Mouse (Mus musculus): ENCODE results near the gene Actl6a. TPM values are rescaled to one million over a fixed set of nuclear protein-coding genes. Genes with fewer than 3 reads are reported as not detected.
"Not testable (repeated sequence)": the region's sequence is repeated elsewhere in the genome, so short reads cannot be mapped to it uniquely, and the experiment has no call there.

Gene Actl6a
- polyA plus RNA-seq, 1 experiment from 2014 or later = 98.4 TPM

DNA sequence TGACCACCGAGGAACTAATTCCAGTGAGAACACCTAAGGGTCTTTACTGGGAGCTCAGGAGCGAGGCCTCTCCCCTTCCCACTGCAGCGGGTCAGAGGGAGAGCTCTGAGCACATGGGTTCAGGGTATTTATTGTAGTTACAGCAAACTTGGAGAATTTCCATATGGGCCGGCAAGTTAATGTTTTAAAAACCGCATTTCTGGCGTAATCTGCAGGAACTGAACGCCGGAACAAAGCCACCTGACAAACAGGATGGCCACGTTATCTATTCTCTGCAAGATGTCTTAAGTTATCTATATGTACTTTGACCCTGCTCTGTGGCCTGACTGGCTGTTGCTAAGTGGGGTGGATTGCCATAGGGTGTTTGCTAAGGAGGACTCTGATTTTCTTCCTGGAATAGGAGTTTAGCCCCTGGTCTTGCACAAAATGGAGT, 16.5 kb upstream of the Actl6a start:
- H3K27me3 ChIP-seq (ENCODE audit: control insufficient read depth, insufficient read depth, low read length) = no peaks in the 10 kb centered on the region
- H3K4me1 ChIP-seq (ENCODE audit: control insufficient read depth, insufficient read depth, low read length) = no peaks in the 10 kb centered on the region
- H3K27ac ChIP-seq (replicated peaks; ENCODE audit: low read depth, low read length) = no peak overlapping the region
- 90% methylated on average over 9 of the region's 9 CpGs for WGBS
- no peaks in the 10 kb centered on the region for H3K36me3 ChIP-seq (ENCODE audit: control insufficient read depth, insufficient read depth, low read length)
- DNase-seq (no peak), ATAC-seq (ENCODE audit: low FRiP score, low TSS enrichment) (no peak)
- no peak overlapping the region for H3K9ac ChIP-seq (replicated peaks; ENCODE audit: low read length)
- H3K9me3 ChIP-seq (ENCODE audit: control insufficient read depth, low read length) = no peaks in the 10 kb centered on the region
- no peak overlapping the region for H3K4me2 ChIP-seq (ENCODE audit: low read length)
- H3K4me3 ChIP-seq (replicated peaks; ENCODE audit: low read depth, low read length) = no peak overlapping the region

DNA sequence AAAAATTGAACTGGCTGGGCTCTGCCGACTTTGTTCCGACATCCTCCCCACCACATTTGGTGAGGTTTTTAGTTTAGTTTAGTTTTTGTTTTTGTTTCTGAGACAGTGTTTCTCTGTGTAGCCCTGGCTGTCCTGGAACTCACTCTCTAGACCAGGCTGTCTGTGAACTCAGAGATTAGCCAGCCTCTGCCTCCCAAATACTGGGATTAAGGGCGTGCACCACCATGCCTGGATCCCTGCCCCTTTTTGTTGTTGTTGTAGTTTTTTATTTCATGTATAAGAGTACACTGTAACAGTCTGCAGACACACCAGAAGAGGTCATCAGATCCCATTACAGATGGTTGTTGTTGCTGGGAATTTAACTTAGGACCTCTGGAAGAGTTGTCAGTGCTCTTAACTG, 16.1 kb upstream of the Actl6a start:
- Histone ChIP-seq H3K9ac (replicated peaks; ENCODE audit: low read length) (no peak overlapping the region), H3K4me1 (ENCODE audit: control insufficient read depth, insufficient read depth, low read length) (no peaks in the 10 kb centered on the region), H3K36me3 (ENCODE audit: control insufficient read depth, insufficient read depth, low read length) (no peaks in the 10 kb centered on the region), H3K27ac (replicated peaks; ENCODE audit: low read depth, low read length) (no peak overlapping the region), H3K27me3 (ENCODE audit: control insufficient read depth, insufficient read depth, low read length) (no peaks in the 10 kb centered on the region), H3K9me3 (ENCODE audit: control insufficient read depth, low read length) (no peaks in the 10 kb centered on the region), H3K4me2 (ENCODE audit: low read length) (no peak overlapping the region), H3K4me3 (replicated peaks; ENCODE audit: low read depth, low read length) (no peak overlapping the region)
- WGBS = 86% methylated on average over 3 of the region's 3 CpGs
- DNase-seq = no peak
- no peak for ATAC-seq (ENCODE audit: low FRiP score, low TSS enrichment)

DNA sequence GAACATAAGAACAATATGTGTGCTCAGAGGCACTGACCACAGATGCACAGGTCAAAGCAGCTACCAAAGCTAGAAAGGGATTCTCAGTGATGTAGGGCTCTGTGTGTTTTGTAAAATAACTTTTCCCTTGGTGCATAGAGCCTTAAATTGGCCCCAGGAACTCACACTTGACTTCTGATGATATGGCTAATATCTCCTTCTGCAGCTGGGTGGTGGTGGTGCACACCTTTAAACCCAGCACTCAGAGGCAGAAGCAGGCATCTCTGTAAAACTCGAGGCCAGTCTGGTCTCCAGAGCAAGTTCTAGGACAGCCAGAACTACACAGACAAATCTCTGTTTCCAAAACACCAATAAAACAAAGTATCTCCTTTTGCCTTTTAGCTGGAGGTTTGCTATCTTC, 15.2 kb upstream of the Actl6a start:
- H3K4me3 ChIP-seq (replicated peaks; ENCODE audit: low read depth, low read length) = no peak overlapping the region
- WGBS = 39% methylated on average over 1 of the region's 1 CpGs
- ATAC-seq (ENCODE audit: low FRiP score, low TSS enrichment) (no peak), DNase-seq (no peak)
- no peaks in the 10 kb centered on the region for H3K9me3 ChIP-seq (ENCODE audit: control insufficient read depth, low read length)
- no peak overlapping the region for H3K27ac ChIP-seq (replicated peaks; ENCODE audit: low read depth, low read length)
- no peaks in the 10 kb centered on the region for H3K27me3 ChIP-seq (ENCODE audit: control insufficient read depth, insufficient read depth, low read length)
- H3K9ac ChIP-seq (replicated peaks; ENCODE audit: low read length) = no peak overlapping the region
- no peaks in the 10 kb centered on the region for H3K36me3 ChIP-seq (ENCODE audit: control insufficient read depth, insufficient read depth, low read length)
- no peaks in the 10 kb centered on the region for H3K4me1 ChIP-seq (ENCODE audit: control insufficient read depth, insufficient read depth, low read length)
- H3K4me2 ChIP-seq (ENCODE audit: low read length) = no peak overlapping the region

DNA sequence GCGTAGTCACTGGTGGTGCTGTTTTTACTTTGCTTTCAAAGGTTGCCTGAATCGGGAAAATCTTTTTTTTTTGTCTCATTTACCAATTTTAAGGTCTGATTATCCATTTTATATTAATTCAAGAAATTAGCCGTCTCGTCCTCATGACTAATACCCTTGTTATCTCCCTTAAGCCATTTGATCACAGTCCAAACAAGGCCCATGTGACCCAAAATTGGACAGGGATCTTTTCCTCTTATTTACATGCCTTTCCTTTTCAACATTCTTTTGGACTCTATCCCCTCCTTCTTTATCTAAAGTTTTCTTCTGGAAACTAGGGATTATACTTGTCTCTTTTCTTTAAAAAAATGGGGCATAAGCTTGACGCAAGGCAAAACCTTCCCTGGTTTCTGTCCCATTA, 14.3 kb upstream of the Actl6a start:
- H3K27me3 ChIP-seq (ENCODE audit: control insufficient read depth, insufficient read depth, low read length) = no peaks in the 10 kb centered on the region
- H3K4me2 ChIP-seq (ENCODE audit: low read length) = no peak overlapping the region
- H3K36me3 ChIP-seq (ENCODE audit: control insufficient read depth, insufficient read depth, low read length) = no peaks in the 10 kb centered on the region
- no peak overlapping the region for H3K4me3 ChIP-seq (replicated peaks; ENCODE audit: low read depth, low read length)
- 82% methylated on average over 5 of the region's 5 CpGs for WGBS
- H3K4me1 ChIP-seq (ENCODE audit: control insufficient read depth, insufficient read depth, low read length) = no peaks in the 10 kb centered on the region
- no peaks in the 10 kb centered on the region for H3K9me3 ChIP-seq (ENCODE audit: control insufficient read depth, low read length)
- ATAC-seq (ENCODE audit: low FRiP score, low TSS enrichment) = no peak
- H3K27ac ChIP-seq (replicated peaks; ENCODE audit: low read depth, low read length) = no peak overlapping the region
- DNase-seq = no peak
- H3K9ac ChIP-seq (replicated peaks; ENCODE audit: low read length) = no peak overlapping the region

DNA sequence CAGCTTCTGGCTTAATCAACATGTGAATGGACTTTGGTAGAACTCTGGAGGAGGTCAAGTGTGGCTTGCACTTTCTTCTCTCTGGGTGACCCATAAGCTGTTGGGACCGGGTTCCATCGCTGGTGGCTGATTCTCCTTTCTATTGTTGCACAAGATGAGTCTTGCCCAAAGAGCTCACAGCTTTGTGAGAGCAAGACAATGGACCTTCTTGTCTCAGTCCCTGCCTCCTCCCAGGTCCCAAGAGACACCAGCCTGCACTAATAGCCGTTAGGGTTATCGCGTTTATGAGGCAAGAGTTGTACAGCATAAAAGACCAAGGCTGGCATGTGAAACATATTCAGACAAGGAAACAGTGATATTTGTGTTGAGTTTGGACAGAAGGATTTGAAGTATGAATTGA, 11.9 kb upstream of the Actl6a start:
- Histone ChIP-seq H3K36me3 (ENCODE audit: control insufficient read depth, insufficient read depth, low read length) (no peaks in the 10 kb centered on the region), H3K4me1 (ENCODE audit: control insufficient read depth, insufficient read depth, low read length) (no peaks in the 10 kb centered on the region), H3K4me2 (ENCODE audit: low read length) (no peak overlapping the region), H3K4me3 (replicated peaks; ENCODE audit: low read depth, low read length) (no peak overlapping the region), H3K9ac (replicated peaks; ENCODE audit: low read length) (no peak overlapping the region), H3K9me3 (ENCODE audit: control insufficient read depth, low read length) (no peaks in the 10 kb centered on the region), H3K27me3 (ENCODE audit: control insufficient read depth, insufficient read depth, low read length) (no peaks in the 10 kb centered on the region), H3K27ac (replicated peaks; ENCODE audit: low read depth, low read length) (no peak overlapping the region)
- 47% methylated on average over 5 of the region's 5 CpGs for WGBS
- no peak for DNase-seq
- ATAC-seq (ENCODE audit: low FRiP score, low TSS enrichment) = no peak

DNA sequence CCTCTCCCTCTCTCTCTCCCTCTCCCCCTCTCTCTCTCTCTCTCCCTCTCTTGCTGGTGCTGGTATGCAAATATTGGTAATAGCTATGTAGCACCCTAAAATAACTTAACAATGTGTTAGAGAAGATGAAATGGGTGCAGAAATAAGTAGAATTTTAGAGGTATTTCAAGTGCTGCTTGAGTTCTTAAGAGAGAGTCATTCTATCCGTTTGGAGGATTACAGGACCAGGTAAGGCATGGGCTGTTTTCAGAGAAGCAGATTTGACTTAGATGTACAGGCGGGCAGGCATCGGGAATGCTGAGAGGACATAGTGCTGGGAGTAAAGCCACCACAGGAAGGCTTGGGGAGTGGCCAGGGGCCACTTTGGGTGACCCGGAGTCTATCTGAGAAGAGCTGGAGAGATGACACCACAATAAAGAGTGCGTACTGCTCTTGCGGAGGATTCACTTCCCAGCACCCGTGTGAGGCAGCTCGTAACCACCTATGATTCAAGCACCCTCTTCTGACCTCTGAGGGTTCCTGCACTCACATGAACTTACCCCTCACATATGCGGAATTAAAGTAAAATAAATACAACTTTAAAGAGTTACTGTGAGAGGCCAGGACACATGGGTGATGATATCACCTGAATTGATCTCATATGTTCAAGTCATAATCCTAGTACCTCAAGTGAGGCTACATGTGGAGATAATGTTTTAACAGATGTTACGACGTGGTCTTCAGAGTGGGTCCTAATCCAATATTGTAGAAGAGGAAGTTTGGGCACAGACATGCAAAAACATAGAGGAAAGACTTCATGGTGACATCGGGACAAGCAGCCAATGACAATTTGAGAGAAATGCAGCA, 11.1 kb upstream of the Actl6a start:
- Histone ChIP-seq H3K4me2 (ENCODE audit: low read length) (no peak overlapping the region), H3K9me3 (ENCODE audit: control insufficient read depth, low read length) (no peaks in the 10 kb centered on the region), H3K27ac (replicated peaks; ENCODE audit: low read depth, low read length) (no peak overlapping the region), H3K9ac (replicated peaks; ENCODE audit: low read length) (no peak overlapping the region), H3K4me3 (replicated peaks; ENCODE audit: low read depth, low read length) (no peak overlapping the region), H3K27me3 (ENCODE audit: control insufficient read depth, insufficient read depth, low read length) (no peaks in the 10 kb centered on the region), H3K4me1 (ENCODE audit: control insufficient read depth, insufficient read depth, low read length) (no peaks in the 10 kb centered on the region), H3K36me3 (ENCODE audit: control insufficient read depth, insufficient read depth, low read length) (no peaks in the 10 kb centered on the region)
- 82% methylated on average over 12 of the region's 12 CpGs for WGBS
- ATAC-seq (ENCODE audit: low FRiP score, low TSS enrichment) (no peak), DNase-seq (no peak)

DNA sequence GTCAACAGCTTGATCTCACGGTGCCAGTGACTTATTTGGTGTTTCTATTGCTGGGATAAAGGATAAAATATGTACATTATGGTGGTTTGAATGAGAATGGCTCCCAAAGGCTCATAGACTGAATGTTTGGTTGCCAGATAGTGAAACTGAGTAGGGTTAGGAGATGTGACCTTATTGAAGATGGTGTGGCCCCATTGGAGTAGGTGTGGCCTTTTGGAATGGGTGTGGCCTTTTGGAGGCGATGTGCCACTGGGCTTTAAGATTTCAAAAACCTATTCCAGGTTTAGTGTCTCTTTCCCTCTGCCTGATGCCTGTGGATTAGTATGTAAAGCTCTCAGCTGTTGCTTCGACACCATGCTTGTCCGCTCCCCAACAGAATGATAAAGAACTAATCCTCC, 10.5 kb upstream of the Actl6a start:
- Histone ChIP-seq H3K4me2 (ENCODE audit: low read length) (no peak overlapping the region), H3K27me3 (ENCODE audit: control insufficient read depth, insufficient read depth, low read length) (no peaks in the 10 kb centered on the region)
- WGBS = 83% methylated on average over 4 of the region's 4 CpGs

DNA sequence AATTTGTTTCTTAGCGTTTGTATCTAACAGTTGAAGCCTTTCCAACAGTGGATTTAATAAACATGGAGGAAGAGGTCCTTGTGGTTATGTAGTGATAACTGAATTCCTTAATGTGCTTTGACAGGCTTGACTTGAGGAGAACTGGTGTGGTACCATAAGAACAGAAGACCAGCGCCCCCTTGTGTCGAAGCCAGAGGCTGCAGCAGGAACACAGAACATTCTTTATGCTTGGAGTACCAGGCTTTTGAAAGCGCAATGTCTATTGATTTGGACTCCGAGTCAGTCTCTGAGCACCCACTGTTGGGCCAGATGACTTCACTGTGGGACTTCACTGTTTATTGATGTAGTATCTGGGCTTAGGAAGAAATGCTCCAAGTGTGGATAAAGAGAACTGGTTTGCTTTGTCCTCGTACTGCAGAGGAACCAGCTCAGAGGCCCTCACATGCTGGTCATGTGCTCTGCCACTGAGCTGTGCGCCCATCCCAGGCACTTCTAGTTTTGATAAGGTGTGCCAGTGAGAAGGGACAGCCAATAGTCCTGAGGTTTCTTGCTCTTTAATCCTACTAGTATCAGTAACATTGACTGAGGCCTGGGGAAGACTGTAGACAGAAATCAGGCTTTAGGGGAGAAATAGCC, 7.8 kb upstream of the Actl6a start:
- Histone ChIP-seq H3K27me3 (ENCODE audit: control insufficient read depth, insufficient read depth, low read length) (no peaks in the 10 kb centered on the region), H3K4me1 (ENCODE audit: control insufficient read depth, insufficient read depth, low read length) (no peaks in the 10 kb centered on the region), H3K9me3 (ENCODE audit: control insufficient read depth, low read length) (no peaks in the 10 kb centered on the region), H3K9ac (replicated peaks; ENCODE audit: low read length) (no peak overlapping the region), H3K4me3 (replicated peaks; ENCODE audit: low read depth, low read length) (no peak overlapping the region), H3K4me2 (ENCODE audit: low read length) (no peak overlapping the region), H3K27ac (replicated peaks; ENCODE audit: low read depth, low read length) (no peak overlapping the region), H3K36me3 (ENCODE audit: control insufficient read depth, insufficient read depth, low read length) (no peaks in the 10 kb centered on the region)
- peak; percentile 93 for DNase-seq
- WGBS = 32% methylated on average over 7 of the region's 7 CpGs
- peak; percentile 46; the same call in 1 of the 2 replicates for ATAC-seq (ENCODE audit: low FRiP score, low TSS enrichment)

More for the DNA sequence above, 10.5 kb upstream of the Actl6a start:
- Histone ChIP-seq H3K4me1 (ENCODE audit: control insufficient read depth, insufficient read depth, low read length) (no peaks in the 10 kb centered on the region), H3K9ac (replicated peaks; ENCODE audit: low read length) (no peak overlapping the region), H3K9me3 (ENCODE audit: control insufficient read depth, low read length) (no peaks in the 10 kb centered on the region), H3K4me3 (replicated peaks; ENCODE audit: low read depth, low read length) (no peak overlapping the region), H3K27ac (replicated peaks; ENCODE audit: low read depth, low read length) (no peak overlapping the region), H3K36me3 (ENCODE audit: control insufficient read depth, insufficient read depth, low read length) (no peaks in the 10 kb centered on the region)
- ATAC-seq (ENCODE audit: low FRiP score, low TSS enrichment) = no peak
- DNase-seq = no peak

DNA sequence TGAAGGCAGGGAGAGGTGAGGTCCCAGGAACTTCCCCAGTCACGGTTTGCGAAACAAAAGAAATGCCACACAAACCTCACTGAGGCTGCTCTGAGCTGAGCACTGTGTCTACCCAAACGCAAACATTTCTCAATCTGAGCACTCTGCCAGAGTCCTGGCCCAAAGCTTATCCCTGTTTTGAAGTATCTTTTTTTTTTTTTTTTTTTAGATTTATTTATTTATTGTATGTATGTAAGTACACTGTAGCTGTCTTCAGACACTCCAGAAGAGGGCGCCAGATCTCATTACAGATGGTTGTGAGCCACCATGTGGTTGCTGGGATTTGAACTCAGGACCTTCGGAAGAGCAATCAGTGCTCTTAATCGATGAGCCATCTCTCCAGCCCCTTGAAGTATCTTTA, 2.1 kb upstream of the Actl6a start:
- 96% methylated on average over 6 of the region's 6 CpGs for WGBS
- H3K4me1 ChIP-seq (ENCODE audit: control insufficient read depth, insufficient read depth, low read length) = not testable (repeated sequence)

More for the DNA sequence above, 2.1 kb upstream of the Actl6a start:
- DNase-seq; H3K36me3 ChIP-seq (ENCODE audit: control insufficient read depth, insufficient read depth, low read length); H3K9ac ChIP-seq (replicated peaks; ENCODE audit: low read length); H3K27ac ChIP-seq (replicated peaks; ENCODE audit: low read depth, low read length); H3K9me3 ChIP-seq (ENCODE audit: control insufficient read depth, low read length); H3K4me3 ChIP-seq (replicated peaks; ENCODE audit: low read depth, low read length); ATAC-seq (ENCODE audit: low FRiP score, low TSS enrichment); H3K27me3 ChIP-seq (ENCODE audit: control insufficient read depth, insufficient read depth, low read length); H3K4me2 ChIP-seq (ENCODE audit: low read length): not testable (repeated sequence)
